Mouse (Mus musculus): ENCODE data around the gene Per1. TPM values are rescaled to one million over a fixed set of nuclear protein-coding genes. Genes with fewer than 3 reads are reported as not detected.

Per1 gene
- polyA plus RNA-seq, 1 experiment: 42.3 TPM

DNA sequence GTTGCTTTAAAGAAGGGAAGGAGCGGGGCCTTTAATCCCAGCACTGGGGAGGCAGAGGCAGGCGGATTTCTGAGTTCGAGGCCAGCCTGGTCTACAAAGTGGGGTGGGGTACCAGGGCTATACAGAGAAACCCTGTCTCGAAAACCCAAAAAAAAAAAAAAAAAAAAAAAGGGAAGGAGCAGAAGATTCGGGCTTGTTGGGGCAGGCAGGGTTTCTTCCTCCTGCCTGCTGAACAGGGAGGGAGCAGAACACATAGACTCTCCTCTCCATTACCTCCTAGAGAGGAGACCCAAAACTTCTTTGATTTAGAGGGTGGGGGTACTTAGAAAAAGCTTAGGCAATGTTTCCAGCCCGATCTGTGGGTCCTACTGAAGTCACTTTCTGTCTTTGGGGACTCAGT lies 40.3 kb downstream of the Per1 start:
- TF ChIP-seq GATA1 (IDR thresholded peaks at IDR 0.05; ENCODE audit: borderline replicate concordance, low read length) (no peak), FLI1 (IDR thresholded peaks at IDR 0.05; ENCODE audit: low read length) (no peak)
- Histone ChIP-seq H3K9me3 (no peaks in the 10 kb centered on the region), H3K4me3 (replicated peaks) (no peak overlapping the region), H3K36me3 (replicated peaks; ENCODE audit: low read length) (no peaks in the 10 kb centered on the region), H3K27me3 (replicated peaks) (peaks cover 61% of the 10 kb centered on the region), H3K4me1 (peaks cover 11% of the 10 kb centered on the region)

DNA sequence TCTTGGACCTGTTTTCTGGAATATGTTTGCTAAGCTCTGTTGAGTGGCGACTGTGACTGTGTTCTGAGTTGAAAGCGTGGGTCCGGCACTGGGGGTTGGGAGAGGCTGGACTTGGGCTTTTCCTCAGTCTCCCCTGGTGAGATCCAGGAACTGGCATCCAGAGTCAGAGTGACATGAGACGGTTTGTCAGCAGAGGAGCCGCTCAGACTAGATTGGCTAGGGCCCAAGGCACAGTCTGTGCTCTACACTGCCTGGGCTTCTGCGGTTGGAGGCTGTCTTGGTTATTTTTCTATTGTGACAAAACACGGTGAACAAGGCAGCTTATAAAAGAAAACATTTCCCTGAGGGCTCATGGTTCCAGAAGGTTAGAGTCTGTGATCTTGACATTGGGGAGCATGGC lies 52.5 kb downstream of the Per1 start:
- no peak overlapping the region for H3K4me3 ChIP-seq (replicated peaks)
- H3K27me3 ChIP-seq (replicated peaks): peaks cover 61% of the 10 kb centered on the region
- peaks cover 8% of the 10 kb centered on the region for H3K4me1 ChIP-seq
- no peak for TF ChIP-seq FLI1 (IDR thresholded peaks at IDR 0.05; ENCODE audit: low read length)
- TF ChIP-seq GATA1 (IDR thresholded peaks at IDR 0.05; ENCODE audit: borderline replicate concordance, low read length): no peak
- H3K9me3 ChIP-seq: no peaks in the 10 kb centered on the region
- H3K36me3 ChIP-seq (replicated peaks; ENCODE audit: low read length): no peaks in the 10 kb centered on the region

DNA sequence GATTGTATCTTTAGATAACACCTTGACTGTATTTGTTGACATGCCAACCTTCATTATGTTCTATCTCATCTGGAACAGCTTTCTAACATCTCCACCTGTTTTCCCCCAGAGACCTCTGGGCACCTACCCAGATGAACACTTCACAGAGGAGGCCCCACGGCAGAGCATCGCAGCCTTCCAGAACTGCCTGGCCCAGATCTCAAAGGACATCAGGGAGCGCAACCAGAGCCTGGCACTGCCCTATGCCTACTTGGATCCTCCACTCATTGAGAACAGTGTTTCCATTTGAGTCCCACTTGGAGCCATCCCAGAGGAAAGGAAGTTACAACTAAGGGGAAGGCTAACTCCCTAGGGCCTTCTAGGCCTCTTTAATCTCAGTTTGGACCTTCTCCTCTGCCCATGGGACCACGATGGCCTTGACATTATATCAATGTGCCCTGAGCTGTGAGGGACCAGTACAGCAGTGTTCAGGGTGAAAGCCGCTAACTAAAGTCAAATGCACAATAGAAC lies 53.5 kb downstream of the Per1 start:
- Histone ChIP-seq H3K9me3 (no peaks in the 10 kb centered on the region), H3K4me3 (replicated peaks) (no peak overlapping the region), H3K27me3 (replicated peaks) (peaks cover 56% of the 10 kb centered on the region), H3K36me3 (replicated peaks; ENCODE audit: low read length) (no peaks in the 10 kb centered on the region), H3K4me1 (peaks cover 7% of the 10 kb centered on the region)
- TF ChIP-seq FLI1 (IDR thresholded peaks at IDR 0.05; ENCODE audit: low read length): no peak
- TF ChIP-seq GATA1 (IDR thresholded peaks at IDR 0.05; ENCODE audit: borderline replicate concordance, low read length): no peak

DNA sequence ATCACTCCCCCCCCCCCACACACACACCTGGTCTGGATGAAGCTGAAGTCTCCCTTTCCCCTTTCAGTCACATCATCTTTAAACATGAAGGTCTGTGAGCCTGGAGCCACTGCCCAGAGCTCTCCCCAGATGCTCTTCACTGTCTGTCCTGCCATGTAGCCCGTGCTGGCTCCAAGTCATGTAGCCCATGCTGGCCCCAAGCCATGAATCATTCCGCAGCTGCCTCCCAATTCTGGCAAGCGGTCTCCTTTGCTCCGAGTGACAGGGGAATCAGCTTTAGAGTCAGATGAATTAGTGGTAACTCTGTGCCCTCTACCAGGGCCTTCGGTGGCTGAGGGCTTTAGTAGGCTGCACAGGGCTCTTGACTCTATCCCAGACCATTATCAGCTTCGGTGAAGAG lies 54.7 kb downstream of the Per1 start:
- H3K27me3 ChIP-seq (replicated peaks): peaks cover 57% of the 10 kb centered on the region
- no peak overlapping the region for H3K4me3 ChIP-seq (replicated peaks)
- no peaks in the 10 kb centered on the region for H3K36me3 ChIP-seq (replicated peaks; ENCODE audit: low read length)
- H3K9me3 ChIP-seq: no peaks in the 10 kb centered on the region
- peaks cover 10% of the 10 kb centered on the region; the same call in 1 of the 2 replicates for H3K4me1 ChIP-seq
- no peak for TF ChIP-seq GATA1 (IDR thresholded peaks at IDR 0.05; ENCODE audit: borderline replicate concordance, low read length)
- TF ChIP-seq FLI1 (IDR thresholded peaks at IDR 0.05; ENCODE audit: low read length): no peak

DNA sequence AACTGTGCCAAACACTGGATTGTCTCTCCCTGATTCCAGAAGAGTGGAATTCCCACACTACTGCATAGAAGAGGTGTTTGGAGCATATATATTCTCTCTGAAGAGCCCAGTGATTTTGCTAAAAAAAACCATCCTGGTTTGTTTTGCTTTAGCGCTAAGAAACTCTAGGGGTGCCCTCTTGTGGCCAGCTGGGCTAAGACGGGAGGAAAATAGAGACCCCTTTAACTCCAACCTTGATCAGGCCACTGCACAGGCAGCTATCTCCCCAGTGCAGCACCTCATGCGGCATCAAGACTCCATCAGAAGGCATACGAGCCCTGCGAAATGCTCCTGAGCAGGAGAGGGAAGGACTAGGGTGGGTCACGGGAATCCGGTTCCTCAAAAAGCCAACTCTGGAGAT lies 55.4 kb downstream of the Per1 start:
- H3K36me3 ChIP-seq (replicated peaks; ENCODE audit: low read length): no peaks in the 10 kb centered on the region
- H3K9me3 ChIP-seq: no peaks in the 10 kb centered on the region
- TF ChIP-seq FLI1 (IDR thresholded peaks at IDR 0.05; ENCODE audit: low read length): no peak
- no peak for TF ChIP-seq GATA1 (IDR thresholded peaks at IDR 0.05; ENCODE audit: borderline replicate concordance, low read length)
- peaks cover 62% of the 10 kb centered on the region for H3K27me3 ChIP-seq (replicated peaks)
- peaks cover 10% of the 10 kb centered on the region; the same call in 1 of the 2 replicates for H3K4me1 ChIP-seq
- peak overlapping the region; percentile 4 for H3K4me3 ChIP-seq (replicated peaks)

DNA sequence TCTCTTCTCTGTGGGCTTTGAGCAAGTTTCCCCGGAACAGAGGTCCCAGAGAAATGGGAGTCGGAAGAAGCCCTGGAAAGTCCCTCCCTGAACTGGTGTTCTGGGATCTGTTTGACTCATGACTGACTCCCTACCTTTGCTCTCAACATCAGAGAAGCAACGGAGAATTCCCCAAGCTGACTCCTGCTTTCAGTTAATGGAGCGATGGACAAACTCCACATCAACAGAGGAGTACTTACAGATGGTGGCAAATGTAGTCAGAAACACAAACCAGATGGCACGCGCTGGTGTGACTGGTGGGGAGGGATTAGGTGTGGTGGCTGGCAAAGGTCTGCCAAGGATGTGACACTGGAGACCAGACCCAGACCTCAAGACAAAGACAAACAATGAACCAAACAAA lies 56.0 kb downstream of the Per1 start:
- Histone ChIP-seq H3K4me1 (peaks cover 10% of the 10 kb centered on the region; the same call in 1 of the 2 replicates), H3K9me3 (no peaks in the 10 kb centered on the region), H3K27me3 (replicated peaks) (peaks cover 65% of the 10 kb centered on the region), H3K36me3 (replicated peaks; ENCODE audit: low read length) (no peaks in the 10 kb centered on the region), H3K4me3 (replicated peaks) (no peak overlapping the region)
- TF ChIP-seq GATA1 (IDR thresholded peaks at IDR 0.05; ENCODE audit: borderline replicate concordance, low read length) (no peak), FLI1 (IDR thresholded peaks at IDR 0.05; ENCODE audit: low read length) (no peak)

DNA sequence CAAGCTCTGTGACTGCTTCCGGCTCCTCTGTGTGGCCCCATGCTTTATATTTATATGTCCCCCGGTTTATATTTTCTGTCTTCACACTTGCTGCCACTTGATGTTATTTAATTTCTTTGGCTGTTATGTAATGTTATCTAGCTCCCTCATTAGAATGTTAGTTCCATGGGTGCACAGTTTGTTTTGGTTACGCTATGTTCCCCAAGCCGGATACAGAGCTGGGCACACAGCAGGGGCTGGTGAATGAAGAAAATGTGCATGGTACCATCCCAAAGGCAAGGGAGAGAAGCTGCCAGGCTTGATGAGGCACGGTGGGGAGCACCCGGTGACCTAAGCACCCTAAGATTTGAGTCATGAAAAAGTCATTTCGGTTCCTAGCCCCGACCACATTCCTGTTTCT lies 58.8 kb downstream of the Per1 start:
- Histone ChIP-seq H3K9me3 (no peaks in the 10 kb centered on the region), H3K4me3 (replicated peaks) (no peak overlapping the region), H3K4me1 (peaks cover 18% of the 10 kb centered on the region), H3K27me3 (replicated peaks) (peaks cover 76% of the 10 kb centered on the region), H3K36me3 (replicated peaks; ENCODE audit: low read length) (no peaks in the 10 kb centered on the region)
- TF ChIP-seq FLI1 (IDR thresholded peaks at IDR 0.05; ENCODE audit: low read length): no peak
- no peak for TF ChIP-seq GATA1 (IDR thresholded peaks at IDR 0.05; ENCODE audit: borderline replicate concordance, low read length)

DNA sequence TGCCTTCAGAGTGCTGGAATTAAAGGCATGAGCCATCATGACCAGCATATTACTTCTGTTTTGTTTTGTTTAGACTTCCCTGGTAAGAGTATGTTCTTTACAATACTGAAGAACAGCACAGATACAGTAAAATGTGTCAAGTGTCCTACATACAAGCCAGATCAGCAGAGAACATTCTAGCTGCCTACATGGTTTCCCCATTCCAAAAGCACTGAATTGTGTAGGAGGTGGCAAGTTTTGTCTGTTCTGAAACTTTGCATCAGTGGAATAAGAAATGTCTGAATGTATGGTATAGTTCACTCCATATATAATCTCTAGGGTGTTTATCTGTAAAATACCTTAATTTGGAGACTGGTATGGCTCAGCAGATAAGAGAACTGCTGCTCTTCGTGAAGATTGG lies 60.3 kb downstream of the Per1 start:
- Histone ChIP-seq H3K9me3 (no peaks in the 10 kb centered on the region), H3K4me1 (peaks cover 20% of the 10 kb centered on the region), H3K36me3 (replicated peaks; ENCODE audit: low read length) (no peaks in the 10 kb centered on the region), H3K4me3 (replicated peaks) (no peak overlapping the region), H3K27me3 (replicated peaks) (peaks cover 77% of the 10 kb centered on the region)
- TF ChIP-seq FLI1 (IDR thresholded peaks at IDR 0.05; ENCODE audit: low read length): no peak
- TF ChIP-seq GATA1 (IDR thresholded peaks at IDR 0.05; ENCODE audit: borderline replicate concordance, low read length): no peak

DNA sequence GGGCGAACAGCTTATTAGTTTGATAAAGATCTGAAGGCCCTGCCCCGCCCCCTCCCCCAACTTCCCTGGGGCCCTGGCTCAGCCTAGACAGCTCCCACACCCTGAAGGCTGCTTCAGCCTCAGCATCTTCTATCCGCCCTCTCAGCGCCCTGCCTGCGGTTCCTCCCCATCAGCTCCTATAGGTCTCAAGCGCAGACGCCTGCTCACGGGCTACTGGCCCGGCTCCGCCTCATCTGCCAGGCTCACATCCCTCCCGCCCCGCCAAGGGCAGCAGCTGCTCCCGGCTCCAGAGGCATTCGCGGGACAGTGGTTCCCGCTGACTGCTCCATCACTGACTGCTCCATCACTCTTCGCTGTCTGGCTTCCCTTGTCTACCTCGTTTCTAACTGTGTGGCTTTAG lies 61.8 kb downstream of the Per1 start, which contains the start of gene Alox12b:
TSS of gene Alox12b (plus strand) at position 190 of the 400 bp plus-strand sequence.
- no peaks in the 10 kb centered on the region for H3K36me3 ChIP-seq (replicated peaks; ENCODE audit: low read length)
- peaks cover 71% of the 10 kb centered on the region for H3K27me3 ChIP-seq (replicated peaks)
- H3K4me1 ChIP-seq: peaks cover 16% of the 10 kb centered on the region
- H3K9me3 ChIP-seq: no peaks in the 10 kb centered on the region
- H3K4me3 ChIP-seq (replicated peaks): no peak within 1 kb of the TSS
- TF ChIP-seq GATA1 (IDR thresholded peaks at IDR 0.05; ENCODE audit: borderline replicate concordance, low read length) (no peak), FLI1 (IDR thresholded peaks at IDR 0.05; ENCODE audit: low read length) (no peak)

Other genes starting within 250 kb of the Per1 start
- 38.9 and 102 TPM in 2 replicates for gene Ndel1, start 223.4 kb upstream of the Per1 start, polyA plus RNA-seq (2012; ENCODE audit: insufficient read depth, low replicate concordance)
- not detected in 2 replicates for gene Rnf222, start 206.7 kb upstream of the Per1 start, polyA plus RNA-seq (2012; ENCODE audit: insufficient read depth, low replicate concordance)
- 56.9 and 116 TPM in 2 replicates for gene Rpl26, start 193.6 kb upstream of the Per1 start, polyA plus RNA-seq (2012; ENCODE audit: insufficient read depth, low replicate concordance)
- gene Odf4, start 168.1 kb upstream of the Per1 start, polyA plus RNA-seq (2012; ENCODE audit: insufficient read depth, low replicate concordance): not detected in 2 replicates
- gene Arhgef15, start 137.7 kb upstream of the Per1 start, polyA plus RNA-seq (2012; ENCODE audit: insufficient read depth, low replicate concordance): not detected in 2 replicates
- 3.0 TPM in 1 of 2 replicates, not detected in the other for gene Slc25a35, start 127.1 kb upstream of the Per1 start, polyA plus RNA-seq (2012; ENCODE audit: insufficient read depth, low replicate concordance)
- 3.1 and 6.1 TPM in 2 replicates for gene Rangrf, start 120.0 kb upstream of the Per1 start, polyA plus RNA-seq (2012; ENCODE audit: insufficient read depth, low replicate concordance)
- gene Pfas, start 86.8 kb upstream of the Per1 start, polyA plus RNA-seq (2012; ENCODE audit: insufficient read depth, low replicate concordance): 1.9 and 5.5 TPM in 2 replicates
- 21.0 and 56.5 TPM in 2 replicates for gene Ctc1, start 79.3 kb upstream of the Per1 start, polyA plus RNA-seq (2012; ENCODE audit: insufficient read depth, low replicate concordance)
- 41.3 and 65.2 TPM in 2 replicates for gene Aurkb, start 49.6 kb upstream of the Per1 start, polyA plus RNA-seq (2012; ENCODE audit: insufficient read depth, low replicate concordance)
- 60.9 and 88.1 TPM in 2 replicates for gene Borcs6, start 35.5 kb upstream of the Per1 start, polyA plus RNA-seq (2012; ENCODE audit: insufficient read depth, low replicate concordance)
- 40.2 and 62.0 TPM in 2 replicates for gene Tmem107, start 24.4 kb upstream of the Per1 start, polyA plus RNA-seq (2012; ENCODE audit: insufficient read depth, low replicate concordance)
- 61.5 and 159 TPM in 2 replicates for gene Vamp2, start 6.7 kb upstream of the Per1 start, polyA plus RNA-seq (2012; ENCODE audit: insufficient read depth, low replicate concordance)
- gene Hes7, start 25.2 kb downstream of the Per1 start, polyA plus RNA-seq (2012; ENCODE audit: insufficient read depth, low replicate concordance): 7.5 and 44.1 TPM in 2 replicates
- gene 9130213A22Rik, start 27.4 kb downstream of the Per1 start, polyA plus RNA-seq (2012; ENCODE audit: insufficient read depth, low replicate concordance): 1.3 and 13.9 TPM in 2 replicates
- gene Aloxe3, start 30.7 kb downstream of the Per1 start, polyA plus RNA-seq (2012; ENCODE audit: insufficient read depth, low replicate concordance): not detected in 2 replicates
- gene Alox12b, start 61.8 kb downstream of the Per1 start, polyA plus RNA-seq (2012; ENCODE audit: insufficient read depth, low replicate concordance): not detected in 2 replicates
- gene Alox8, start 102.6 kb downstream of the Per1 start, polyA plus RNA-seq (2012; ENCODE audit: insufficient read depth, low replicate concordance): not detected in 2 replicates
- 0.07 and 0.38 TPM in 2 replicates for gene Gucy2e, start 141.8 kb downstream of the Per1 start, polyA plus RNA-seq (2012; ENCODE audit: insufficient read depth, low replicate concordance)
- gene Cntrob, start 228.6 kb downstream of the Per1 start, polyA plus RNA-seq (2012; ENCODE audit: insufficient read depth, low replicate concordance): 1.7 and 9.3 TPM in 2 replicates
- 11.6 TPM in 1 of 2 replicates, not detected in the other for gene Trappc1, start 228.8 kb downstream of the Per1 start, polyA plus RNA-seq (2012; ENCODE audit: insufficient read depth, low replicate concordance)
- gene Kcnab3, start 231.0 kb downstream of the Per1 start, polyA plus RNA-seq (2012; ENCODE audit: insufficient read depth, low replicate concordance): not detected in 2 replicates
- gene Rnf227, start 245.2 kb downstream of the Per1 start, polyA plus RNA-seq (2012; ENCODE audit: insufficient read depth, low replicate concordance): not detected in 2 replicates